Mouse (Mus musculus) lung, postnatal 0 days (tissue): Measurements from ENCODE around the gene Ifi35. TPM values are rescaled to one million over a fixed set of nuclear protein-coding genes. Genes with fewer than 3 reads are reported as not detected.

Experiments used
- ATAC-seq: fragments of 200-750 bp; cut with Nextera tagmentation; 2 replicates; pipeline ENCODE4 v1.8.0; 2017; ENCODE audit warnings: moderate library complexity
- DNase-seq: peaks from one replicate; pipeline ENCODE4 v3.0.0-alpha.2; 2016; ENCODE audit warnings: low spot score
- H3K27ac ChIP-seq: fragments of 300-500 bp; sonication (generic); 2 replicates; pipeline ENCODE4 v1.5.1; 2014; ENCODE audit warnings: antibody characterized with exemption, mild to moderate bottlenecking, low read length, mixed read lengths
- H3K27me3 ChIP-seq: fragments of 300-500 bp; sonication (generic); replicated peaks from 2 replicates; pipeline ENCODE4 v1.6.1; 2014; ENCODE audit warnings: low read length, mixed read lengths; ENCODE audit not compliant: insufficient read depth
- H3K36me3 ChIP-seq: fragments of 300-500 bp; sonication (generic); 2 replicates; pipeline ENCODE4 v1.6.1; 2014; ENCODE audit warnings: low read length, mixed read lengths; ENCODE audit not compliant: insufficient read depth
- H3K4me1 ChIP-seq: fragments of 300-500 bp; sonication (generic); 2 replicates; pipeline ENCODE4 v1.6.1; 2014; ENCODE audit warnings: antibody characterized with exemption, low read depth, low read length, mixed read lengths; ENCODE audit not compliant: insufficient read depth
- H3K4me2 ChIP-seq: fragments of 300-500 bp; sonication (generic); replicated peaks from 2 replicates; pipeline ENCODE4 v1.6.1; 2014; ENCODE audit warnings: low read depth, mild to moderate bottlenecking, low read length, moderate library complexity, mixed read lengths
- H3K4me3 ChIP-seq: fragments of 300-500 bp; sonication (generic); 2 replicates; pipeline ENCODE4 v1.5.1; 2014; ENCODE audit warnings: low read depth, low read length
- H3K9ac ChIP-seq: fragments of 300-500 bp; sonication (generic); replicated peaks from 2 replicates; pipeline ENCODE4 v1.6.1; 2014; ENCODE audit warnings: low read depth, mild to moderate bottlenecking
- H3K9me3 ChIP-seq: fragments of 300-500 bp; sonication (generic); 2 replicates; pipeline ENCODE4 v1.6.1; 2016; ENCODE audit warnings: low read length, mixed read lengths
- CTCF ChIP-seq: IDR thresholded peaks from 2 replicates; pipeline ENCODE4 v1.5.1; 2016; ENCODE audit warnings: antibody characterized with exemption, mild to moderate bottlenecking
- EP300 ChIP-seq: IDR thresholded peaks from 2 replicates; pipeline ENCODE4 v1.6.1; 2016; ENCODE audit warnings: antibody characterized with exemption, mild to moderate bottlenecking, control low read depth
- WGBS: fragments of 180-500 bp; shearing (Covaris S2); extraction: QIAGEN DNeasy Blood & Tissue Kit; methylation state at CpG from one replicate; pipeline ENCODE4 v1.1.7; 2014; 5-methylcytosine and 5-hydroxymethylcytosine counted together
- polyA plus RNA-seq: library from polyadenylated mRNA; unstranded; fragments of >200 nt; fragmentation: Nextera tagmentation; extraction: Ambion mirVana; gene quantifications from 2 replicates; pipeline ENCODE4 v1.2.1, GENCODE M21; 2015

Ifi35 gene
- polyA plus RNA-seq, 1 experiment from 2014 or later: 50.6 TPM

GRCm38 (mm10) chr11:101452093-101452774, 4.0 kb downstream of the Ifi35 start:
- Histone ChIP-seq H3K4me2 (no peak overlapping the region), H3K4me3 (no peak overlapping the region), H3K36me3 (no peaks in the 10 kb centered on the region), H3K9me3 (no peaks in the 10 kb centered on the region), H3K4me1 (peaks cover 9% of the 10 kb centered on the region; the same call in 1 of the 2 replicates), H3K27ac (no peak overlapping the region), H3K27me3 (no peaks in the 10 kb centered on the region), H3K9ac (no peak overlapping the region)
- TF ChIP-seq EP300 (no peak), CTCF (no peak)
- WGBS: 52% methylated on average over 10 of the region's 10 CpGs
- DNase-seq (no peak), ATAC-seq (no peak)

- H3K9me3 ChIP-seq: no peaks in the 10 kb centered on the region
- H3K36me3 ChIP-seq: peaks cover 3% of the 10 kb centered on the region; the same call in 1 of the 2 replicates
- TF ChIP-seq CTCF (no peak), EP300 (no peak)
- no peak overlapping the region for H3K4me3 ChIP-seq
- H3K27me3 ChIP-seq: no peaks in the 10 kb centered on the region
- WGBS: 56% methylated on average over 6 of the region's 6 CpGs
- no peak overlapping the region for H3K9ac ChIP-seq
- no peak overlapping the region for H3K4me2 ChIP-seq
- DNase-seq: no peak
- ATAC-seq: no peak
- H3K4me1 ChIP-seq: 0 out of 2 replicates have a peak, but pooled peaks cover 4% of the 10 kb centered on the region
- no peak overlapping the region for H3K27ac ChIP-seq
These were observed 6.5 kb downstream of the Ifi35 start for GRCm38 (mm10) chr11:101454702-101455101.

GRCm38 (mm10) chr11:101455627-101456026, 7.4 kb downstream of the Ifi35 start:
- WGBS: 64% methylated on average over 7 of the region's 7 CpGs
- Histone ChIP-seq H3K9me3 (no peaks in the 10 kb centered on the region), H3K4me2 (no peak overlapping the region), H3K36me3 (peaks cover 9% of the 10 kb centered on the region; the same call in 1 of the 2 replicates), H3K4me1 (no peaks in the 10 kb centered on the region), H3K4me3 (no peak overlapping the region), H3K27ac (no peak overlapping the region), H3K27me3 (no peaks in the 10 kb centered on the region), H3K9ac (no peak overlapping the region)
- no peak for ATAC-seq
- no peak for DNase-seq
- TF ChIP-seq EP300 (no peak), CTCF (no peak)

- Histone ChIP-seq H3K9me3 (no peaks in the 10 kb centered on the region), H3K4me3 (no peak overlapping the region), H3K27me3 (no peaks in the 10 kb centered on the region), H3K9ac (no peak overlapping the region), H3K36me3 (peaks cover 19% of the 10 kb centered on the region), H3K4me2 (no peak overlapping the region), H3K4me1 (no peaks in the 10 kb centered on the region; the same call in 1 of the 2 replicates), H3K27ac (no peak overlapping the region)
- TF ChIP-seq EP300 (no peak), CTCF (no peak)
- no peak for DNase-seq
- 88% methylated on average over 9 of the region's 9 CpGs for WGBS
- no peak for ATAC-seq
These were observed 9.4 kb downstream of the Ifi35 start for GRCm38 (mm10) chr11:101457631-101458030.

- TF ChIP-seq CTCF: no peak
- no peak for TF ChIP-seq EP300
- WGBS: 83% methylated on average over 12 of the region's 12 CpGs
These were observed 10.0 kb downstream of the Ifi35 start for GRCm38 (mm10) chr11:101458217-101458616.

GRCm38 (mm10) chr11:101459716-101460115, 11.5 kb downstream of the Ifi35 start:
- WGBS: 47% methylated on average over 5 of the region's 6 CpGs
- H3K9ac ChIP-seq: no peak overlapping the region
- H3K4me1 ChIP-seq: peaks cover 10% of the 10 kb centered on the region; the same call in 1 of the 2 replicates
- ATAC-seq: peak; percentile 76
- H3K27me3 ChIP-seq: no peaks in the 10 kb centered on the region
- DNase-seq: peak; percentile 57
- TF ChIP-seq CTCF (no peak), EP300 (peak; percentile 45; the same call in 1 of the 2 replicates)
- H3K4me3 ChIP-seq: no peak overlapping the region
- 0 out of 2 replicates have a peak overlapping the region, but pooled peaks have one; percentile 9 for H3K27ac ChIP-seq
- H3K36me3 ChIP-seq: peaks cover 19% of the 10 kb centered on the region
- no peak overlapping the region for H3K4me2 ChIP-seq
- H3K9me3 ChIP-seq: no peaks in the 10 kb centered on the region

More at GRCm38 (mm10) chr11:101458217-101458616, 10.0 kb downstream of the Ifi35 start:
- DNase-seq: no peak
- H3K4me2 ChIP-seq: no peak overlapping the region
- no peak overlapping the region; the same call in 1 of the 2 replicates for H3K27ac ChIP-seq
- H3K4me1 ChIP-seq: no peaks in the 10 kb centered on the region; the same call in 1 of the 2 replicates
- H3K27me3 ChIP-seq: no peaks in the 10 kb centered on the region
- H3K4me3 ChIP-seq: no peak overlapping the region
- H3K9ac ChIP-seq: no peak overlapping the region
- no peaks in the 10 kb centered on the region for H3K9me3 ChIP-seq
- H3K36me3 ChIP-seq: peaks cover 19% of the 10 kb centered on the region
- ATAC-seq: no peak
